Mouse (Mus musculus): ENCODE results near the gene Adat3.

- no peak for TF ChIP-seq CTCF (IDR thresholded peaks at IDR 0.05; ENCODE audit: extremely low read depth, insufficient read depth, insufficient read length, insufficient replicate concordance)
- no peak for TF ChIP-seq POLR2A (IDR thresholded peaks at IDR 0.05; ENCODE audit: low read depth, low read length)
Measured at GRCm38 (mm10) chr10:80574896-80575295, 27.8 kb upstream of the Adat3 start.

Measured in spleen, adult 2 months (tissue).